Mouse (Mus musculus) bone marrow, adult 2 months (tissue): ENCODE measurements around the gene Cct2. TPM values are rescaled to one million over a fixed set of nuclear protein-coding genes. Genes with fewer than 3 reads are reported as not detected.

Source experiments
- H3K27ac ChIP-seq: fragments of 200-500 bp; 2 replicates; pipeline ENCODE4 v1.5.1; 2012; ENCODE audit warnings: low read depth, mild to moderate bottlenecking, control low read depth, inconsistent platforms, low read length; ENCODE audit not compliant: control insufficient read depth, poor library complexity, insufficient read depth
- H3K4me1 ChIP-seq: fragments of 200-500 bp; 2 replicates; pipeline ENCODE4 v1.6.1; 2011; ENCODE audit warnings: low read length; ENCODE audit not compliant: control insufficient read depth, insufficient read depth
- H3K4me3 ChIP-seq: fragments of 200-500 bp; replicated peaks from 2 replicates; pipeline ENCODE3; 2011; ENCODE audit warnings: mild to moderate bottlenecking, low read depth, low read length, control low read depth; ENCODE audit not compliant: control insufficient read depth
- CTCF ChIP-seq: fragments of 200-500 bp; IDR thresholded peaks from 2 replicates; pipeline ENCODE4 v1.5.1; 2011; ENCODE audit warnings: low read length, control low read depth; ENCODE audit not compliant: control insufficient read depth, insufficient read depth
- POLR2A ChIP-seq: fragments of 200-500 bp; IDR thresholded peaks from 2 replicates; pipeline ENCODE4 v1.6.1; 2011; ENCODE audit warnings: low read depth, mild to moderate bottlenecking, control low read depth, low read length, borderline replicate concordance; ENCODE audit not compliant: control insufficient read depth
- WGBS: fragments of 180-500 bp; shearing (Covaris S2); methylation state at CpG from one replicate; pipeline ENCODE4 v1.1.7; 2018; 5-methylcytosine and 5-hydroxymethylcytosine counted together
- polyA plus RNA-seq: library from polyadenylated mRNA; stranded (reverse); fragments of >200 nt; gene quantifications from 2 replicates; pipeline ENCODE4 v1.2.4, GENCODE M21; 2011; ENCODE audit warnings: low replicate concordance; ENCODE audit not compliant: missing spikeins, insufficient read depth, insufficient read length

Cct2 gene
- polyA plus RNA-seq, 1 experiment: 126 TPM

DNA sequence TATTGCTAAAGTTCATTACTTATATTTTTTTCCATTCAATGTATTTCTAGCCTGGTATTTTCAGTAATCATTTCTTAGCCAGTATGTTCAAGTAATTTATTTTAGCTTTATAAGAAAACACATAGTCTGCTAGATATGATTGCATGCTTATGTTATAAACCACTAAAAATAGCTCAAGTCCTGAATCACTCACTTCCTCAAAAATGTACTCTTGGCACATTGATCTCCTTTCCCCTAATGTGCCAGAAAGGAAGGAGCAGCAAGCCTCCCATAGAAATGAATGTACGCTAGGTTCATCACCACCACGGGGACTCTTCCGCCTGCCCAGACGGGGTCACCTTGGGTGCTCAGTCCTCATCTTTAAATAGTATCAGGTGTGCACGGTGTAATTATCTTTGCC lies 49.0 kb downstream of the Cct2 start:
- TF ChIP-seq CTCF: no peak
- TF ChIP-seq POLR2A: no peak
- Histone ChIP-seq H3K27ac (no peak overlapping the region), H3K4me3 (no peak overlapping the region), H3K4me1 (no peaks in the 10 kb centered on the region; the same call in 1 of the 2 replicates)
- 79% methylated on average over 5 of the region's 5 CpGs for WGBS

DNA sequence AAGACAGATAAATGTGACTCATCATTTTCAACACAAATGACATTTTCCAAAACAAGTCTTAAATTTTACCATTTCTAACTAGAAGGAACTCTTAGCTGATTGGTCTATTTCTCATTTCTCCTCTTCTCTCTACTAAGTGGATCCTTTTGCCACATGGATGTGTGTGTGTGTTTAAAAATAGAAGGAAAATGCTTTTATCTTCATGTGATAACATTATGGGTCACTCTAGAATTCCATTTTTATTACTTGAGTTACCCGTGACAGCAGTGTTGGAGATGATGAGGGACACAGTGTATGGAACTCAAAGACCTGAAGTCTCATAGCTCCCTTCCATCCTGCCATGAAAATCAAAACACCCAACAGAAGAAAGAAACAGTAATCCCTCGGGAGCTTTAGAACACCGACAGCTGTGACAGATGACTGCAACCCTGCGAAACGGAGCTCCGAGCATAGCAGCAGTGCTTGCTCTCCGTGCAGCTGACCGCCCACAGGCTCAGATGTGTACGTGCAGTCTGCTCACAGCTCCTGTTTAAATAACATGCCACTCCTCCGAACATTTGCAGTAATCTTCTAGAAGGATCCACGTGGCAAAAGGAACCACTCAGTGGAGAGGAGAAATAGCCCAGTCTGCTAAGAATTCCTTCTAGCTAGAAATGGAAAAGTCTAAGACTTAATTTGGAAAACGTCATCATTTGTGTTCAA lies 49.8 kb downstream of the Cct2 start:
- Histone ChIP-seq H3K27ac (no peak overlapping the region), H3K4me1 (no peaks in the 10 kb centered on the region; the same call in 1 of the 2 replicates), H3K4me3 (no peak overlapping the region)
- TF ChIP-seq CTCF (no peak), POLR2A (no peak)
- 61% methylated on average over 12 of the region's 12 CpGs for WGBS

DNA sequence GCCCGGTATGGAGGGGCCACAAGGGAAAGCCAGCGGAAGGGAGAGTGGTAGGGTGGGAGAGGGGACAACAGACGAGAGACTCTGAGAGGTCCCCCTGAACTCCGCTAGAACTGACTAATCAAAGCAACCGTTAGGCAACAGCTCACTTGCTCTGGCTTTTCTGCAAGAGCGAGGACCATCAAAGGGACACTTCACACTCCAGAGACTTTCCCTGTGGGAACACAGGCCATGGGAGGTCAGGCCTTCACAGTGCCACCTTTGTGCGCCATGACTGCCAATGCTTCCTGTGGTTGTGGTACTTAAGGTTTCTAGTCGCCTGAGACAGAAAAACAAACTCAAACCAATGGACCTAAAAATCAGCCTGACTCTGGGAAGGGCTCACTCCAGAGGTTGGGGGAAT lies 52.6 kb downstream of the Cct2 start:
- TF ChIP-seq CTCF (no peak), POLR2A (no peak)
- 76% methylated on average over 8 of the region's 8 CpGs for WGBS
- no peak overlapping the region for H3K4me3 ChIP-seq

DNA sequence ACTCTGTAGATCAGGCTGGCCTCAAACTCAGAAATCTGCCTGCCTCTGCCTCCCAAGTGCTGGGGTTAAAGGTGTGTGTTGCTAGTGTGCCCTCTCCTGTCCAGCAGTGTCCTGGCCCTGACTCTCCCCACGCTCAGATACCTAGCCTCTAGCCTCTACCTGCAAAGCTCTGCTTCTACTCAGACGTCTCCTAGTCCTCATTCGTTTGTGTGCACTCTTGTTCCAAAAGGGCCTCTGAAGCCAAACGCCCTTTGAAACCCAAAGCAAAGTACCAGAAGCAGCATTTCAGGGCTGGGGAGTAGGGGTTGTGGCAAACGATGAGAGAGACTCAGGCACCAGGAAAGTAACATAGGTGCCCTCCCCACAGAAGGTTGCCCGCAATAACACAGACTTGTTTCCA lies 53.9 kb downstream of the Cct2 start:
- TF ChIP-seq POLR2A (no peak), CTCF (no peak)
- Histone ChIP-seq H3K27ac (no peak overlapping the region), H3K4me1 (no peaks in the 10 kb centered on the region; the same call in 1 of the 2 replicates), H3K4me3 (no peak overlapping the region)
- WGBS: 79% methylated on average over 6 of the region's 6 CpGs

More for the DNA sequence above, 52.6 kb downstream of the Cct2 start:
- Histone ChIP-seq H3K27ac (no peak overlapping the region), H3K4me1 (no peaks in the 10 kb centered on the region; the same call in 1 of the 2 replicates)

DNA sequence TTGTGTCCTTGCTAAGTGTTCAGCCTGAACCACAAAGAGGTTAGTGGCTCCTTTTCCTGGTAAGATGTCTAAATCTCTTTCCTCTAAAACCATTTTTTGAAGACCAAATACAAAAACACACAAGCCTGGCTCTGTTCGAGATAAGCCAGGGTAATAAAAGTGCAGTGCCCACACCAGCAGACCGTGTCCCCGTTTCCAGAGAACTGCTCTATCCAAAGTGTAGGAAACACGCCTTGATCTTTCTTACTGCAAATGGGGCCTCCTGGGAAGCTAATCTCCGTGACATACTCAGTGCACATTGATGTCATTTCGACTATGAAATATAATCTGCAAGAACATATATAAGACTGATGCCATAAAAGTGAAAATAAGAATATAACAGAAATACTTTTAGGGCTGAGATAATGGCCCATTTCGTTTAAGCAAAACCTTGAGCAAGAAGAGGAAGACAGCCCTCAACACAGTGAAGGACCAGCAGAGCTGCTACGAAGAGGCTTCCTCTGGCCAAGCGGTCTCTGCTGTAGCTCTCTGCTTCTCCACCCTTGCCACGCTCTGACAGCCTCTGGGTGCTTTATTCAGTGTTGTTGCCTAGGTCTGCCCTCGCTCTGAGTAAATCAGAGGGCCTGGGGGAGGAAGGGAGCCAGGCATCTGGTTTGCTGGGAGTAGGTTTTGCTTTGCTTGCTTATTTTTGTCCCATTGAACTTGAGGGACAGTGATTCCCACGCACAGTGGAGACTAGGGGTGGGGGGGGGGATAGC lies 57.7 kb downstream of the Cct2 start:
- no peak overlapping the region for H3K4me3 ChIP-seq
- no peak overlapping the region for H3K27ac ChIP-seq
- no peak for TF ChIP-seq POLR2A
- H3K4me1 ChIP-seq: no peaks in the 10 kb centered on the region
- WGBS: 63% methylated on average over 12 of the region's 12 CpGs

DNA sequence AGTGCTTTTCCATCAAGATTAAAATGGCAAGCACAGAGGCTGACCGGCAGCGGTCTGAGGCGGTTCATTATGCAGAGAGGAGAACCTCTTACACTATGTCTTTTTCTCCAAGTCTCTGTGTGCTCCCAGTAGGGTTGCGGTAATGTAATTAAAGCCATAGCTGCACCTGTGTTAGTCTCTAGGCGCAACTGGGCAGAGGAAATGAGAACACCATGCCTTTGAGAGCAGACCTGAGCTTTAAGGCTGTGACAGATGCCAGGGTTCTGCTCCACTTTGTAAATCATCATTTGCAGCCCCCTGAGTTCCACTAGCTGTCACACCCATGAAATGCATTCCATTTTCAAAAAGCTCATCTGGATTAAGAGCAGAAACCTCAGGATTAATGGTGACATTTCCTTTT lies 58.9 kb downstream of the Cct2 start:
- TF ChIP-seq POLR2A (no peak), CTCF (no peak)
- Histone ChIP-seq H3K4me3 (no peak overlapping the region), H3K4me1 (no peaks in the 10 kb centered on the region), H3K27ac (no peak overlapping the region)
- WGBS: 85% methylated on average over 5 of the region's 5 CpGs

Other genes with a start within 250 kb of the Cct2 start
- not detected in 2 replicates for gene Myrfl, start 166.9 kb downstream of the Cct2 start, polyA plus RNA-seq
- gene Rab3ip, start 113.0 kb downstream of the Cct2 start, polyA plus RNA-seq: 8.9 and 10.7 TPM in 2 replicates
- gene Gm10271, start 91.2 kb downstream of the Cct2 start, polyA plus RNA-seq: not detected in 2 replicates
- gene Best3, start 77.5 kb downstream of the Cct2 start, polyA plus RNA-seq: not detected in 2 replicates
- not detected in 2 replicates for gene Lrrc10, start 18.5 kb downstream of the Cct2 start, polyA plus RNA-seq
- 7.0 and 8.8 TPM in 2 replicates for gene Frs2, start 84.7 kb upstream of the Cct2 start, polyA plus RNA-seq
- gene Yeats4, start 160.7 kb upstream of the Cct2 start, polyA plus RNA-seq: 53.4 and 59.1 TPM in 2 replicates
- not detected in 2 replicates for gene 9530003J23Rik, start 174.9 kb upstream of the Cct2 start, polyA plus RNA-seq
- gene Lyz2, start 218.5 kb upstream of the Cct2 start, polyA plus RNA-seq: 276 and 1,158 TPM in 2 replicates
- gene Lyz1, start 229.1 kb upstream of the Cct2 start, polyA plus RNA-seq: 5.6 TPM in 1 of 2 replicates, not detected in the other